Mouse (Mus musculus): ENCODE results near the gene Cox16.
"Not testable (repeated sequence)": the region's sequence is repeated elsewhere in the genome, so short reads cannot be mapped to it uniquely, and the experiment has no call there.

Cox16 gene

GRCm38 (mm10) chr12:81484727-81485191, at the start of gene Cox16:
Cox16 (minus strand) TSS chr12:81485127.
- DNase-seq (ENCODE audit: low read depth, low spot score), result peak; percentile 66

- DNase-seq (ENCODE audit: low read depth, low spot score), result no peak
These were observed 48.1 kb upstream of the Cox16 start for GRCm38 (mm10) chr12:81533029-81533419.

- peak; percentile 58 for DNase-seq (ENCODE audit: low read depth, low spot score)
These were observed 47.5 kb upstream of the Cox16 start, which contains the start of the genes Gm20498 and Synj2bp for GRCm38 (mm10) chr12:81532316-81533028. Gm20498 (minus strand) TSS chr12:81532905. Synj2bp (minus strand) TSS chr12:81532911.

GRCm38 (mm10) chr12:81530587-81530986, 45.7 kb upstream of the Cox16 start:
- DNase-seq (ENCODE audit: low read depth, low spot score), result not testable (repeated sequence)

GRCm38 (mm10) chr12:81496906-81497305, 12.0 kb upstream of the Cox16 start:
- DNase-seq (ENCODE audit: low read depth, low spot score), result not testable (repeated sequence)

- no peak for DNase-seq (ENCODE audit: low read depth, low spot score)
These were observed 5.6 kb upstream of the Cox16 start for GRCm38 (mm10) chr12:81490491-81490890.

- no peak for DNase-seq (ENCODE audit: low read depth, low spot score)
These were observed 384 bp upstream of the Cox16 start for GRCm38 (mm10) chr12:81485311-81485710.

- DNase-seq (ENCODE audit: low read depth, low spot score), result no peak
These were observed 715 bp downstream of the Cox16 start for GRCm38 (mm10) chr12:81484212-81484611.

GRCm38 (mm10) chr12:81483656-81484055, 1.3 kb downstream of the Cox16 start:
- peak; percentile 40 for DNase-seq (ENCODE audit: low read depth, low spot score)

GRCm38 (mm10) chr12:81459051-81459450, 25.9 kb downstream of the Cox16 start:
- DNase-seq (ENCODE audit: low read depth, low spot score), result not testable (repeated sequence)

- DNase-seq (ENCODE audit: low read depth, low spot score), result not testable (repeated sequence)
These were observed 45.9 kb downstream of the Cox16 start for GRCm38 (mm10) chr12:81438985-81439384.

GRCm38 (mm10) chr12:81434778-81435177, 50.1 kb downstream of the Cox16 start:
- DNase-seq (ENCODE audit: low read depth, low spot score), result not testable (repeated sequence)

GRCm38 (mm10) chr12:81421846-81422245, 63.1 kb downstream of the Cox16 start, which contains the start of gene Adam4:
Adam4 (minus strand) TSS chr12:81421946.
- no peak for DNase-seq (ENCODE audit: low read depth, low spot score)

- no peak for DNase-seq (ENCODE audit: low read depth, low spot score)
These were observed 71.7 kb downstream of the Cox16 start for GRCm38 (mm10) chr12:81413211-81413610.

- no peak for DNase-seq (ENCODE audit: low read depth, low spot score)
These were observed 76.0 kb downstream of the Cox16 start for GRCm38 (mm10) chr12:81408966-81409365.

GRCm38 (mm10) chr12:81402187-81402586, 82.7 kb downstream of the Cox16 start:
- DNase-seq (ENCODE audit: low read depth, low spot score), result no peak

GRCm38 (mm10) chr12:81379364-81379763, 105.6 kb downstream of the Cox16 start, which contains the start of gene Gm4787:
Gm4787 (minus strand) TSS chr12:81379464.
- not testable (repeated sequence) for DNase-seq (ENCODE audit: low read depth, low spot score)

- DNase-seq (ENCODE audit: low read depth, low spot score), result no peak
These were observed 151.1 kb downstream of the Cox16 start for GRCm38 (mm10) chr12:81333841-81334240.

GRCm38 (mm10) chr12:81332875-81333421, 152.0 kb downstream of the Cox16 start, which contains the start of gene Slc8a3:
Slc8a3 (minus strand) TSS chr12:81333180.
- DNase-seq (ENCODE audit: low read depth, low spot score), result no peak

GRCm38 (mm10) chr12:81331937-81332874, 152.7 kb downstream of the Cox16 start:
- DNase-seq (ENCODE audit: low read depth, low spot score), result no peak

GRCm38 (mm10) chr12:81331046-81331638, 153.8 kb downstream of the Cox16 start:
- no peak for DNase-seq (ENCODE audit: low read depth, low spot score)
